Mouse (Mus musculus): ENCODE results near the gene Vhl.

Gene Vhl

DNA sequence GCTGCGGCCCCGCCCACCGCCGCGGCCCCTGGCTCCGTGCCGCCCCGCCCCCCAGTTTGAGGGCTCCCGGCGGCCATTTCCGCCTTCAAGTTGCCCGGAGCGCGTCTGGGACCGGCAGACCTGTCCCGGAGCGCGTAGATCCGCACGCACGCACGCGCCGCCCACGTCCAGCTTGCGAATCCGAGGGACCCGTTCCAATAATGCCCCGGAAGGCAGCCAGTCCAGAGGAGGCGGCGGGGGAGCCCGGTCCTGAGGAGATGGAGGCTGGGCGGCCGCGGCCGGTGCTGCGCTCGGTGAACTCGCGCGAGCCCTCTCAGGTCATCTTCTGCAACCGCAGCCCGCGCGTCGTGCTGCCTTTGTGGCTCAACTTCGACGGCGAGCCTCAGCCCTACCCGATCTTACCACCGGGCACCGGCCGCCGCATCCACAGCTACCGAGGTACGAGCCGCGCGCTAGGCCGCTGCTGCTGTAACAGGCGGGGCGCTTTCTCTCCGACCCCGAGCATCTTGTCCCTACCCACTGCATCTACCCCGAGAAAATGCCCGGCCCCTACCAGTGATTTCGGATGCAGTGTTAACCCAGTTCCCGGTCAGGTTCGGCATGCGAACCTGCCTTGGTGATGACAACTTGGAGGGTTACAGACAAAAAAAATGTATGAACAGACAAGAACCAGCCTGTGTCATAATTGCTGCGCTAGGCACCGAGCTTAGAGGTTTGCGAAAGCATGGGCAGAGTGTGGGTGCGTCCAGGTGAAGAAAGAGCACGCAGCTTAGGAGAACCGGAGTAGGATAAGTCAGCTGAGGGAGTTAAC lies at the start of gene Vhl:
Gene Vhl (plus strand): TSS at position 19 of the 811 bp plus-strand sequence.
- DNase-seq (ENCODE audit: low read depth in 2 of 2, low spot score in 2 of 2): peak; percentile 61 to 71

DNA sequence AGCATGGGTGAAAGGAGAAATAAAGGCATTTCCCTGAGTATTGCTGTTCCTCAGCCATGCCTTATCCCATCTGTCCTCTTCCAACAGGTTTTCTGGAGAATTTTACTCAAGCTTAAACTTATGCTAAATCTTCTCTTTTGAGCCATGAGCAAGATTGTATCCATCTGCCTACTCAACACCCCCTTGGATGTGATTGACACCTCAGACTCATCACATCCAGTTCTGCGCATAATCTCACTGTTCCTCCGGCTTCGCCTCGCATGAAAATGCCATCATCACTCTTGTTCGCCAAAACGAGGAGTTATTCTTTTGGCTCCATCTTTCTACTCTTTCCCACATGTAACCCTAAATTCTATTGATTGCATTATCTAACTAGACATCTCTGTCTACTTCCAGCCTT lies 47.7 kb upstream of the Vhl start:
- no peak for DNase-seq (ENCODE audit: low read depth in 2 of 2, low spot score in 2 of 2)

DNA sequence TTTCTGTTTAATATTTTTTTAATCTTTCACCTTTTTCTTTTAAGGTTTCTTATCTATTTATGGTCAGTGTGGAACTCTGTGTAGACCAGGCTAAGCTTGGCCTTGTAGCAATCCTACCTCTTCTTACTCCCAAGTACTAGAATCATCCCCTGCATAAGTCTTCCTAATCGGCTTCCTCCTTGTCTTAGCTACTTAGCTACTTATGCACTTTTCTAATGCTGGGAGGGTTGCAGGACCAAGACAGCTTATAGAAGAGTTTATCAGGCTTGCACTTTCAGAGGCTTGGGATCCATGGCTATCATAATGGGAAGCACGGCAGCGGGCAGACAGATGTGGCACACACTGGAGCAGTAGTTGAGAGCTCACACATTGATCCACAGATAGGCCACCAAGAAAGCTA lies 44.5 kb upstream of the Vhl start:
- DNase-seq (ENCODE audit: low read depth in 2 of 2, low spot score in 2 of 2): no peak

DNA sequence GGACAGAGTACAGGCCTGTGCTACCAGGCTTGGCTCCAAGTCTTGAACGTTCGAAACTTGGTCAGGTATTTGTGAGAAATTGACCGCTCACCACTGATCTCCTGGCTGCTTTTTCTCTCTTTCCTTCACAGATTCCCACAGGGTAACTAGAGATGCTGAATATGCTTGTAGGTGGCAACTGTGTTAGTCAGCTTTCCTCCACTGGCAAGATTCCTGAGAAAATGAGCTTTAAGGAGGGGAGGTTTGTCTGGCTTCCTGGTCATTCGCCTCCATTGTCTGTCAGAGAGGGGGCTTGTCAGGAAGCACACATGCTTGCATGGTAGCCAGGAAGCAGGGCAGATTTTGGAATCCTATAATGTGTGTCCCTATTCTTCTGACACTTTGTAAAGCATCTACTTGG lies 40.7 kb upstream of the Vhl start:
- DNase-seq (ENCODE audit: low read depth in 2 of 2, low spot score in 2 of 2): no peak

DNA sequence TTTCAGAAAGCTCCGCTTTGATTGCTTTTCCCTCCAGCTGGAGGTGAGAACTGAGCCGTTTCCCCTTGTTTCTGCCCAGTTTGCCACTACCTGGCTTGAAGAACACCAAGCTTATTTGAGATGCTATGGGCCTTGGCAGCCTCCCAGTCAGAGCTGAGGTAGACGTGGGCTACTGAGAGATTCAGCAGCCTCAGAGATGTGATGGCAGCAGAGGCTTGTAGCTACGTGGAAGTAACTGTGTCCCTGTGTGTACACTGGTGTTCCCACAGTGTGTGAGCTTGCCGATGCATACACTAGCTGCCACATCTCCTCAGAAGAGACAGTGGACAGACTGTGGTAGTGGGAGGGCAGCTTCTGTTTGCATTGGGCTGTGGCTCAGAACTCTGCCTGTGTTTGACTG lies 38.7 kb upstream of the Vhl start:
- no peak for DNase-seq (ENCODE audit: low read depth in 2 of 2, low spot score in 2 of 2)

DNA sequence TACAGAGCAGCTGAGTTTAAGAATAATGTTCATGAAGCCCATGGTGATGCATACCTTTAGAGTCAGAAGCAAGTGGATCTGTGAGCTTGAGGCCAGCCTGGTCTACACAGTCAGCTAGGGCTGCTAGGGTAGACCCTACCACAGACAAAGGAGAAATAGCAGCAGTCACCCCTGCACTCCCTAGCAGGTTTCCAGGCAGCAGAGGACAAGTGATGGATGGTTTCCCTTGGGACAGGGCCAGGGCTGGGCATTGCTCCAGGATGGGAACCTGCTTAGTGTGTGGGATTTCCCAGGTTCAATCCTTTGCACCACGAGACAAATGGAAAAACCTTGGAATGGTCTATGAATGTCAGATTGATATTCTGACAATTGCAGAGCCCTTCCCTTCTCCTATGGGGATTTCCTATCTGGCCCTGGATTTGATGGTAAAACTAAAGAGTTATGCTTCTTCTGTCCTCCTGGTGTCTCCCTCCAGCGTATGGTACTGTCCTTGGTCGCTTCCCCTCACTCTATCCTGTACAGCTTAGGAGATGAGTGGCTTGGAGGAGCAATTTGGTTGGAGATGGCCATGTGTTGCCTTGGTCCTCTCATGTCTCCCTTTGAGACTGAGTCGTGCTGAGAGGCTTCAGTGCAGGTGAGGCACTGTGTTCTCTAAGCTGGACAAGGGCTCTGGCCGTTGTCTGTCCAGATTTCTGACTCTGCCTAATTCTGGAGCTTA lies 37.1 kb upstream of the Vhl start:
- no peak for DNase-seq (ENCODE audit: low read depth in 2 of 2, low spot score in 2 of 2)

DNA sequence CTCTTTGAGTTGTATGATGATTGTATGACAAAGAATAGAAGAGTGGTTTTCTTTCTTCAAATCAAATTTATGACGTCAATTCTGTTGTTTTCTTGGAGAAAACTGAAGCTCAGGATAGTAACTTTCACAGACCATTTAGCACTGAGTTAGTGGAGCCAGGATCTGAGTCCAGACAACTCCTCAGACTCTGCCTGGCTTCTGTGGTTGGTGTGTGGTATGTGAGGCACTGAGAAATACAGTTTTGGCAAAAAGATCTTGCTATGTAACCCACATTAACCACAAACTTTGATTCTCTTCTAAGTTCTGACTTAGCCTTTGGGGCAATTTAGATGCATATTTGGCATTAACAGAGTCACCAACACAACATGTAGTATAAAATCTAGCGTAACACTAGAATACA lies 31.1 kb upstream of the Vhl start:
- DNase-seq (ENCODE audit: low read depth in 2 of 2, low spot score in 2 of 2): no peak

DNA sequence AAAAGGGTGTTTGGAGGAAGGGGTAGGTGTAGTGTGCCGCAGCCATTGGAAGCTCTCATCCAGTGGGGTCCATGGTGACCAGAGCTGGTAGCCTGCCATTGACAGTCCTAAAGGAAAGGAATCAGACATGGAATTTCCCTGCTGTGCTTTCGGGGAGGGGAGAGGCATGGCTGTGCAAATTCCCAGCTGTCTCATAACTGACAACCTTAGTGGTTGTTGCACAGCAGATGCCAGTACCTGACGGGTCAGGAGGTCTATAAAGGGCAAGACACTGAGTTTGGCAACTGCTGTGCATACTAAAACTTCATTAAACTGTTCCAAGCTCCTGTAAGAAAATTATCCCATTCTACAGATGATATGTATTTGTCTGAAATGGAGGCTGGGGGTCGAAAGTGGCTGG lies 25.8 kb upstream of the Vhl start:
- no peak for DNase-seq (ENCODE audit: low read depth in 2 of 2, low spot score in 2 of 2)

DNA sequence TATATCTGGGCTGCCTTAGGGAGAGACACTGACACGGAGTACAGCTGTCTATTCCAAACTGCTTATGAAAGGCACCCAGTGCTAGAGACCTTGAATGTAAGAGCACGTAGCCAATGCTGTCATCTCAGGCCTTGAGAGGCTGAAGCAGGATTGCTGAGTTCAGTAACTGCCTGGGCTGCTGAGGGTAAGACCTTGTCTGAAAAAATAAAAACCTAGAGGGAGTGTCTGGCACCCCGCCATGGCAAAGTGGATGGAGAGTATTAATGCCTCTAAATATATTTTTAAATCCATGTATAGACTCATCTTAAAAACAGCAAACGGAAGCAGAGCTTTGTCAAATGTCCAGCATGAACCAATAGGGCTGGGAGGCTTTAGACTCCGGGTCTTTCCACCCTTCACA lies 23.9 kb upstream of the Vhl start:
- no peak for DNase-seq (ENCODE audit: low read depth in 2 of 2, low spot score in 2 of 2)

DNA sequence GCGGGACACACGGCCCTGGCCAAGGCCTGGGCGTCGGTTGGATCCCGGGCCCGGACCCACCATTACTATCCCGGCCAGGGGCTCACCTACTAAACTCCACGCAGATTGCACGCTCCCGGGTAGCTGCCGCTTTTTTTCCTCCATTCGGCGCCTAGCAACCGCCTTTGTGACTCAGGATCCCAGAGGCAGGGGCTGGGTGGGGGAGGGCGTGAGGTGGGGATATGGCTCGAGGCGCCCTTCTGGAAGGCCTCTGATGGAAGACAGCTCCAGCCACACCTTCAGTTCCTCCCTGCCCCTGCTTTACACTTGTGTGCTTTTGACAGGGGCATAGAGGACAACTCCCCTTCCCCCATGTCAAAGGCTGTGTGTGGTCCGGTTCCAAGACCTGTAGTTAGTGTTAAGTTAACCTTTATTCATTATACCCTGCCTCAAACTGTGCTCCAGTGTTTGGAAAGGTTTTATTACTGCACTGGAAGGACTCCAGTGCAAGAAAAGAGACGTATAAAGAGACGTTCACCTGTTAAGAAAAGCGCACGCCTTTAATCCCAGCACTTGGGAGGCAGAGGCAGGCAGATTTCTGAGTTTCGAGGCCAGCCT lies 23.1 kb upstream of the Vhl start, which contains the start of gene Fancd2os:
Gene Fancd2os (minus strand): TSS at position 173 of the 597 bp plus-strand sequence.
- no peak for DNase-seq (ENCODE audit: low read depth in 2 of 2, low spot score in 2 of 2)

DNA sequence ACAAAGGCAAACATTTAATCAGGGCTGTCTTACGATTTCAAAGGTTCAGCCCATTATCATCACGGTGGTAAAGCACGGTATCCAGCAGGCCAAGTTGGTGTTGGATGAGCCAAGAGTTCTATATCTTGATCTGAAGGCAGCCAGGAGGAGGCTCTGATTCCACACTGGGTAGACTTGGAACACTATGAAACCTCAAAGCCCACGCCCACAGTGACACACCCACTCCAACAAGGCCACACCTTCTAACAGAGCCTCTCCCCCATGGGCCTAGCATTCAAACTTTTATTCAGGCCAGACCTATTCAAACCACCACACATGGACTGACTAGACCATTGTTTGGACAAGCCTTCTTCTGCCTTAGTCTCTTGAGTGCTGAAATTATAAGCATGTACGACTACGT lies 20.9 kb upstream of the Vhl start:
- no peak for DNase-seq (ENCODE audit: low read depth in 2 of 2, low spot score in 2 of 2)

DNA sequence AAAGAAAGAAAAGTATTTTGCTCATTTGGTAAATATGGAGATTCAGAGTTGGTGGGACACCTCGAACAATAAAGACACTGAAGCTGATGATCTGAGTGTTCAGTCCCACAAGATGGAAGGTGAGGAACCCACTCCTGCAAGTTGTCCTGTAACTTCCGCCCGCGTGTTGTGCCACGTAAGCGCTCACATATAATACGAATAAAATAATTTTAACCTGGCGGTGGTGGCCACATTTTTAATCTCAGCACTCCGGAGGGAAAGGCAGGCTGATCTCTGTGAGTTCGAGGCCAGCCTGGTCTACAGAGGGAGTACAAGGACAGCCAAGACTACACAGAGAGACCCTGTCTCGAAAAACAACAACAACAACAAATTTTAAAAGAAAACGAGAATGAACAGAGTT lies 19.8 kb upstream of the Vhl start:
- DNase-seq (ENCODE audit: low read depth in 2 of 2, low spot score in 2 of 2): no peak

DNA sequence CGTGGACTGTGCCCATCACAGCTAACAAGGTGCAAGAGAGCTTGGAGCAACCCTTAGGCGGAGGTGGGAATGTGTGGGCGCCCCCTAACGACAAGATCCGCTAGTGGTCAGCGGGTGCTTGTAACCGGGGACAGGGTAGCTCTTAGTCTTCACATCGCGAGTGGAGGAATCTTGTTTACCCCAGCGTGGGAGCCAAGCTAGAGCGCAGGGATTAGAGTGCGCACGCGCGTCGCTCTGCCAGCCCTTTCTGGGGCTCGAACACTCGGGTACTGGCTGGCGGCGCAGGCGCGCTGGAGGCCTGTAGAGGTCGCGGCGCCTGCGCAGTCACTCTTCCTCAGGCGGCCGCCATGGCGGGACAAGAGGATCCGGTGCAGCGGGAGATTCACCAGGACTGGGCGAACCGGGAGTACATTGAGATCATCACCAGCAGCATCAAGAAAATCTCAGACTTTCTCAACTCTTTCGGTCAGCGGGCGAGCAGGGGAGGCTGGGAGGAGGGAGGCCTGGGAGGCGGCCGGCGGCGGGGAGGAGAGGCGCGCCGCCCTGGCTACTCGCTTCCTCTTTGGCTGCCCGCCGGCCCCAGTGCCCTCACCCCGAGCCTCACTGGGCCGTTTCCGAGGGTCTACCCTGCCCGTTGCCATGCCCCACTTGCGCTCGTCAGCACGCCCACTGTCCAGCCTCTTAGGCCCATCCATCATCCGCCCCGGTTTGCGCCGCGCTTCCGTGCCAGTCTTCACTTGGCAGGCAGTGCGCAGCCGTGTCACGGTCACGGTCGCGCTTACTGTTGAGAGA lies 19.1 kb upstream of the Vhl start, which contains the start of gene Brk1:
Gene Brk1 (plus strand): TSS at position 341 of the 792 bp plus-strand sequence.
- peak; percentile 71 to 73 for DNase-seq (ENCODE audit: low read depth in 2 of 2, low spot score in 2 of 2)

DNA sequence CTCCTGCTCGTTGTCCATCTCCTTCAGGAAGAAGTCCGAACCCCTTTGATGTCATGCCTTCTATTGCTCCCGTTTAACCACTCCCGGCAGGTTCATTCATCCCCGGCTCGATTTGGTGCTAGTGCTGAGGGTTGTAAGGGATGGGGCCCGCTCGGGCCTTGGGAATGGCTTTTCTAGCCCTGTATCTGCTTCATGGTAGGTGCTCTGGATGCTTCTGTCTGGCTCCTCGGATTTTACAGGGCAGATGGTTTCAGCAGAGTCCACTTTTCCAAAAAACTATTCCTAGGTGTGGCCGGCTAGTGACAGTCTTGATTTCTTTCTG lies 18.6 kb upstream of the Vhl start:
- no peak for DNase-seq (ENCODE audit: low read depth in 2 of 2, low spot score in 2 of 2)

DNA sequence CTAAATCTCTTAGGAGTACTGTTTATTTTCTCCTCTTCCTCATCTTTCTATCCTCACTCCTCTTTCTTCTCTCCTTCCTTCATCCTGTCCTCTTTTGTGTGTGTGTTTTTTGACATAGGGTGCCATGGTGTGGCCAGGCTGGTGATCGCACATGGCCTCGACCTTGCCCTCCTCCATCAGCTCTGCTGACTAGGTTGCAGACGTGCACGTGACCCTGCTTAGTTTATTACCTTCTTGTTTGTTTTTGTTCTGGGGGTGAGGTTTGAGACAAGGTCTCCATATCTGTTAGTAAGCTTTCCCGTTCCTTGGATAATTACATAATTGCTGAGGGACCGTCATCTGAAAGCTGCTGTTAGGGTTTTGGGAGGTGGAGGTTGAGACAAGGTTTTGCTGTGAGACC lies 14.9 kb upstream of the Vhl start:
- no peak for DNase-seq (ENCODE audit: low read depth in 2 of 2, low spot score in 2 of 2)

DNA sequence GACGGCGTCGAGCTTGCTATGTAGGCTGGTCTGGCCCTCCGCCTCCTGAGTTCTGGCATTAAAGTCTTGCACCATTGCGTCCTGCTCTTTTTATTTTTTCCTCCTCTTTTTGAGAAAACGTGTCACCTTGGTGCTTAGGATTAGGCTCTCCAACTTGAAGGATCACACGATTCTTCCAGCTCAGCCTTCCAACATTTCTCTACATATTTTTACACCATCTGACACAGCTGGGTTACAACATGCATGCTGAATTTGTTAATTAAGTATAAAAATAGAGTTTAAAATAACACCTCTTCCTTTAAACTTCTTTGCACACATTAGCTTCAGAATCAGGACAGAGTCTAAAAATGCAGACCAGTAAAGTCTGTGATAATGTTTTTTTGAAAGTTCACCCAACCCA lies 14.5 kb upstream of the Vhl start:
- no peak for DNase-seq (ENCODE audit: low read depth in 2 of 2, low spot score in 2 of 2)

DNA sequence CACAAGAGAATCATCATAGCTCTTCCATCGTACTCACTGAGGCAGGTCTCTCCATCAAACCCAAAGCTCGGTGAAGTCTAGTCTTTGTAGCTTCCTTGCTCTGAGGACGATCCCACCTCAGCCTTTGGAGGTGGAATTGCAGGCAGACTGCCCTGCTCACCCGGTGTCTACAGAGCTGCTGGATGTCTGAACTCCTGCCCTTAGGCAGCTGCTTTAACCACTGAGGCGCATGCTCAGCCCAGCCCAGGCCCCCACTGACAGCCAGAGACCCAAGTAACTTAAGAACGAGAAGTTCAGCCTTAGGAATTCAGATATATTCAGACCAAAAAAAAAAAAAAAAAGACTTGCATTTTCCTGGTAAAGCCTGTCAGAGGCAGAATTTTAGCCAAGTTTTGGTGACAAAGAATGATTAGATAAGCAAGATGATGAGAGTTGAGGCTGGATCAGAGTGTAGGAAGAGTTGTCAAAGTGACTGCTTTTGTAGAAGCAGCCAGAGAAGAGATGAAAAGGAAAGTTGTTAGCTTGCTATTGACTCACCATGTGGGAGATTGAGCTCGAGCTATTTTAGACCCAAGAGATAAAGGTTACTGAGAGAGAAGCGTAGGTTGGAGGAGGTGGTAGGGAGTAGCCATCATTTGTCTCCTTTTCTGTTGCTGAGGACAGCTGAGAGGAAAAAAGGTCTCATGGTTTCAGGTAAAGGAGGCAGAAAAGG lies 11.3 kb upstream of the Vhl start:
- no peak for DNase-seq (ENCODE audit: low read depth in 2 of 2, low spot score in 2 of 2)

DNA sequence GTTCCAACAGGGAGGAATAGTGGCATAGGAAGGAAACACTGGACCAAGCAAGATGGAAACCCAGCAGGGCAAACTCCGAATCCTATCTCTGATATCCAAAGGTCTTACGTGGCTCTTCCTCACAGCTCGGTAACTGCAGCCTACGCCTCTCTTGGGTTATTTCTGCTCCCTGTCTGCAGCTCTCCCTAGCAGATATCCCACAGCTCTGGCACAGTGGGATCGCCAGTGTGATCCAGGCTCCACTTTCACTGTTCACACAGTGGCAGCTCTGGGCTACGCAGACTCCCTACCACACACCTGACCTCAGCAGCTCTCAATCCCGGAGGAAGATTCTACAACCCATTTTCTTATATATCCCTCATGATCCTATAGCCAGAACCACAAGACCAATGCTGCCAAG lies 9.6 kb upstream of the Vhl start:
- DNase-seq (ENCODE audit: low read depth in 2 of 2, low spot score in 2 of 2): no peak

DNA sequence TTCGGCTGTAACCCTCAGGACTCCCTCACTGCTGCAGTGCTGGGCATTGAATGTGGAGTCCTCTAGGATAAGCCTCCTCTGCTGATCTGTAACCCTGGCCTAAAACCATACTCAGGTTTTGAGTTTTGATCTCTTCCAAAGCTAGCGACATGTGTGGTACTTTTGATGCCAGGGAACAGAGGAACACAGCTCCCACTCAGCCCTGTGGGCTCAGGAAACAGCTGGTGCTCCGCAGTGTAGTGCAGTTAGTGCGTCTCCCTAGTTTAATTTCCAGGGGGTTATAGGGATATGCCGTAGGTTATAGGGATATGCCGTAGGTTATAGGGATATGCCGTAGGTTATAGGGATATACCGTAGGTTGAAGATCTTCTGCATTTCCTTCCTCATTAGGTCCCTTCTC lies 8.8 kb upstream of the Vhl start:
- DNase-seq (ENCODE audit: low read depth in 2 of 2, low spot score in 2 of 2): no peak

DNA sequence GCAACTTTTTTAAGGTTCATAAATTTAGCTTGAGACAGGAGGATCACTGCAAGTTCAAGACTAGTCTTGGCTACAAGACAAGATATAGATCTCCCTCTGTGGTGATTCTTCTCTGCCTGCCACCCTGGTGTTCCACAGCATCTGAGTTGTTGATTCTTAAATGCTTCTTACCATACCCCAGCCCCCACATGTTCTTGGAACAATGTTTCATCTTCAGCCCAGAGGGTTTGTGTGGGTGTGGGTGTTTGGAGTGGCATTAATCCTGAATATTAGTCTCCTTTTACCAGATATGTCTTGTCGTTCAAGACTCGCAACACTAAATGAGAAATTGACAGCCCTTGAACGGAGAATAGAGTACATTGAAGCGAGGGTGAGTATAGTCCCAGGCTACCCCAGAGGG lies 8.3 kb upstream of the Vhl start:
- no peak for DNase-seq (ENCODE audit: low read depth in 2 of 2, low spot score in 2 of 2)

DNA sequence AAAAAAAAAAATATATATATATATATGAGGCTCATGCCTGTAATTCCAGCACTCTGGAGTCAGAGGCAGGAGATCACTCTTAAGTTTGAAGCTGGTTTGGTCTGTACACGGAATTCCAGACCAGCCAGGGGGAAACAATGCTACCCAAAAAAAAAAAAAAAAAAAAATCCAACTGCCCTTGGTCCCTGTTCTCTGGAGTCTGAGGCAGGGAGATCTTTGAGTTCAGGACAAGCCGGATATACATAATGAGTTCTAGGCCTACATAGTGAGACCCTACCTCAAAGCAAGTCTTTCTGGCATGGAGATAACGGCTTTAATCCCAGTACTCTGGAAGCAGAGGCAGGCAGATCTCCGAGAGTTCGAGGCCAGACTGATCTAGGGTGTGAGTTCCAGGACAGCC lies 373 bp upstream of the Vhl start:
- DNase-seq (ENCODE audit: low read depth in 2 of 2, low spot score in 2 of 2): no peak
